Mouse (Mus musculus): ENCODE results near the gene Sipa1l2. TPM values are rescaled to one million over a fixed set of nuclear protein-coding genes. Genes with fewer than 3 reads are reported as not detected.

The Sipa1l2 gene
- 6.0 and 6.5 TPM in 2 replicates for polyA plus RNA-seq (2012; rRNA removed)

GRCm38 (mm10) chr8:125569533-125570365, at the start of gene Sipa1l2:
Gene Sipa1l2, minus strand, starts transcription at chr8:125569808.

Other genes with a start within 250 kb of the Sipa1l2 start
- gene Map10, start 100.0 kb upstream of the Sipa1l2 start, polyA plus RNA-seq (2012; rRNA removed): 0.73 and 0.77 TPM in 2 replicates
- 10.7 and 17.9 TPM in 2 replicates for gene Ntpcr, start 160.2 kb upstream of the Sipa1l2 start, polyA plus RNA-seq (2012; rRNA removed)

All from stomach, adult 2 months (tissue).